Mouse (Mus musculus): ENCODE results near the gene Cks1b.

- TF ChIP-seq CTCF (IDR thresholded peaks at IDR 0.05 in 2 of 3, conservative IDR thresholded peaks at IDR 0.05 in 1 of 3; ENCODE audit: control insufficient read depth in 1 of 3, insufficient read depth in 1 of 3, low read depth in 2 of 3, low read length in 3 of 3, poor library complexity in 1 of 3, severe bottlenecking in 1 of 3) (no peak), SIN3A (IDR thresholded peaks at IDR 0.05; ENCODE audit: low read length) (peak; percentile 2; the same call in 1 of the 2 replicates), BHLHE40 (IDR thresholded peaks at IDR 0.05; ENCODE audit: borderline replicate concordance, low read depth, low read length) (no peak), POLR2A (IDR thresholded peaks at IDR 0.05; ENCODE audit: control insufficient read depth in 1 of 2, insufficient read depth in 1 of 2, low read depth in 1 of 2, low read length in 2 of 2, poor library complexity in 1 of 2) (no peak), ZC3H11A (IDR thresholded peaks at IDR 0.05; ENCODE audit: low read depth, low read length) (no peak), MYB (IDR thresholded peaks at IDR 0.05; ENCODE audit: low read depth, low read length) (no peak), USF1 (IDR thresholded peaks at IDR 0.05; ENCODE audit: low read depth, low read length) (no peak), ZNF384 (IDR thresholded peaks at IDR 0.05; ENCODE audit: low read depth, low read length) (no peak), KAT2A (conservative IDR thresholded peaks at IDR 0.05; ENCODE audit: low read depth, low read length) (peak; percentile 98)
These were observed 29.1 kb downstream of the Cks1b start for GRCm38 (mm10) chr3:89388901-89389740.
